Mouse (Mus musculus): ENCODE measurements at regions not wholly inside any gene's neighbourhood (a gene's known extent, or its start where the extent isn't known, plus 50 kb on each side); places are given as distances from the start of the nearest gene placed in this dataset.

- no peak for DNase-seq (ENCODE audit: low spot score)
These were observed 284.6 kb upstream of the Noct start for GRCm38 (mm10) chr3:50939602-50940001.

GRCm38 (mm10) chr3:50940656-50941055, 283.6 kb upstream of the Noct start:
- no peak for DNase-seq (ENCODE audit: low spot score)

- DNase-seq (ENCODE audit: low spot score): no peak
These were observed 270.8 kb upstream of the Noct start for GRCm38 (mm10) chr3:50953456-50953855.

GRCm38 (mm10) chr3:50970386-50970785, 253.9 kb upstream of the Noct start:
- DNase-seq (ENCODE audit: low spot score): no peak

GRCm38 (mm10) chr3:50973081-50973480, 251.2 kb upstream of the Noct start:
- DNase-seq (ENCODE audit: low spot score): no peak

- no peak for DNase-seq (ENCODE audit: low spot score)
These were observed 248.0 kb upstream of the Noct start for GRCm38 (mm10) chr3:50976141-50976780.

- DNase-seq (ENCODE audit: low spot score): no peak
These were observed 247.4 kb upstream of the Noct start for GRCm38 (mm10) chr3:50976818-50977217.

GRCm38 (mm10) chr3:50978636-50979035, 245.6 kb upstream of the Noct start:
- DNase-seq (ENCODE audit: low spot score): no peak

GRCm38 (mm10) chr3:50979592-50979991, 244.7 kb upstream of the Noct start:
- DNase-seq (ENCODE audit: low spot score): no peak

GRCm38 (mm10) chr3:50981751-50982150, 242.5 kb upstream of the Noct start:
- DNase-seq (ENCODE audit: low spot score): no peak

GRCm38 (mm10) chr3:50982649-50983048, 241.6 kb upstream of the Noct start:
- DNase-seq (ENCODE audit: low spot score): no peak

GRCm38 (mm10) chr3:50983126-50983525, 241.1 kb upstream of the Noct start:
- DNase-seq (ENCODE audit: low spot score): no peak

GRCm38 (mm10) chr3:50983962-50984765, 240.1 kb upstream of the Noct start:
- DNase-seq (ENCODE audit: low spot score): no peak

- DNase-seq (ENCODE audit: low spot score): no peak
These were observed 236.4 kb upstream of the Noct start for GRCm38 (mm10) chr3:50987821-50988220.

GRCm38 (mm10) chr3:50990810-50991209, 233.4 kb upstream of the Noct start:
- no peak for DNase-seq (ENCODE audit: low spot score)

- no peak for DNase-seq (ENCODE audit: low spot score)
These were observed 231.5 kb upstream of the Noct start for GRCm38 (mm10) chr3:50992581-50993313.

- no peak for DNase-seq (ENCODE audit: low spot score)
These were observed 224.5 kb upstream of the Noct start for GRCm38 (mm10) chr3:50999745-51000144.

- DNase-seq (ENCODE audit: low spot score): no peak
These were observed 223.3 kb upstream of the Noct start for GRCm38 (mm10) chr3:51000938-51001337.

GRCm38 (mm10) chr3:51002662-51003061, 221.6 kb upstream of the Noct start:
- DNase-seq (ENCODE audit: low spot score): no peak

- DNase-seq (ENCODE audit: low spot score): no peak
These were observed 220.6 kb upstream of the Noct start for GRCm38 (mm10) chr3:51003506-51004170.

- no peak for DNase-seq (ENCODE audit: low spot score)
These were observed 220.0 kb upstream of the Noct start for GRCm38 (mm10) chr3:51004216-51004615.

- no peak for DNase-seq (ENCODE audit: low spot score)
These were observed 215.1 kb upstream of the Noct start for GRCm38 (mm10) chr3:51009098-51009497.
